Mouse (Mus musculus) embryonic facial prominence, embryonic 13.5 days (tissue): Measurements from ENCODE around the gene Slc8a2. TPM values are rescaled to one million over a fixed set of nuclear protein-coding genes. Genes with fewer than 3 reads are reported as not detected.

Experiments used
- ATAC-seq: fragments of 200-750 bp; cut with Nextera tagmentation; 2 replicates; pipeline ENCODE4 v1.8.0; 2017; ENCODE audit warnings: low read depth; ENCODE audit not compliant: insufficient number of reproducible peaks, insufficient read depth, low FRiP score, low TSS enrichment
- H3K27ac ChIP-seq: fragments of 300-500 bp; sonication (generic); 2 replicates; pipeline ENCODE4 v1.5.1; 2015; ENCODE audit warnings: moderate library complexity, mild to moderate bottlenecking, inconsistent platforms
- H3K27me3 ChIP-seq: fragments of 300-500 bp; sonication (generic); 2 replicates; pipeline ENCODE4 v1.6.1; 2015; ENCODE audit warnings: mild to moderate bottlenecking, inconsistent platforms
- H3K36me3 ChIP-seq: fragments of 300-500 bp; sonication (generic); 2 replicates; pipeline ENCODE4 v1.6.1; 2015; ENCODE audit warnings: mild to moderate bottlenecking, inconsistent platforms
- H3K4me1 ChIP-seq: fragments of 300-500 bp; sonication (generic); 2 replicates; pipeline ENCODE4 v1.6.1; 2015; ENCODE audit warnings: inconsistent platforms
- H3K4me2 ChIP-seq: fragments of 300-500 bp; sonication (generic); 2 replicates; pipeline ENCODE4 v1.6.1; 2015; ENCODE audit warnings: moderate library complexity, mild to moderate bottlenecking, inconsistent platforms
- H3K4me3 ChIP-seq: fragments of 300-500 bp; sonication (generic); 2 replicates; pipeline ENCODE4 v1.5.1; 2015; ENCODE audit warnings: mild to moderate bottlenecking, inconsistent platforms
- H3K9ac ChIP-seq: fragments of 300-500 bp; sonication (generic); 2 replicates; pipeline ENCODE4 v1.6.1; 2015; ENCODE audit warnings: mild to moderate bottlenecking, inconsistent platforms
- H3K9me3 ChIP-seq: fragments of 300-500 bp; sonication (generic); 2 replicates; pipeline ENCODE4 v1.6.1; 2016; ENCODE audit warnings: inconsistent platforms
- WGBS: fragments of 180-500 bp; shearing (Covaris S2); methylation state at CpG from one replicate; pipeline ENCODE4 v1.1.7; 2015; ENCODE audit warnings: mixed read lengths; 5-methylcytosine and 5-hydroxymethylcytosine counted together
- polyA plus RNA-seq: library from polyadenylated mRNA; unstranded; fragments of >200 nt; fragmentation: Nextera tagmentation; extraction: Ambion mirVana; gene quantifications from 2 replicates; pipeline ENCODE4 v1.2.1, GENCODE M21; 2015

The Slc8a2 gene
- polyA plus RNA-seq, 1 experiment from 2014 or later = 0.37 TPM

DNA sequence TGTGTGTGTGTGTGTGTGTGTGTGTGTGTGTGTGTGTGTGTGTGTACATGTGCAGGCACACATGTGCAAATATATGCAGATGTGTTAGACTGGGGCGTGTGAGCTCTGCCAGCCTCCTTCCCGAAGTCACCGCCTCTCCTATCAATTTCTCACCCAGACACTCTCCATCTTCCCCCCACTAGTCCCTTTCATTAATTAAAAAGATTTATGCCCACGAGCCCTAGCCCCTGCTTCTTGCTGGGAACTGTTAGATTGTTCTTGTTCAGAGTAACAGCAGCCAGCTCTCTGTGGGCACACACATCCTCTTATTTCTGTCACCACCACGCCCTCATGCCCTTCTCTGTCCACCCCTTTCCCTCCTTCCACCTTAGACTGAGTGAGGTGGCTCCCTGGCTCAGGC lies 43.5 kb downstream of the Slc8a2 start:
- Histone ChIP-seq H3K27ac (no peak overlapping the region), H3K4me3 (no peak overlapping the region), H3K27me3 (no peaks in the 10 kb centered on the region; the same call in 1 of the 2 replicates), H3K36me3 (0 out of 2 replicates have a peak, but pooled peaks cover 3% of the 10 kb centered on the region), H3K9me3 (peaks cover 2% of the 10 kb centered on the region; the same call in 1 of the 2 replicates), H3K9ac (no peak overlapping the region), H3K4me2 (no peak overlapping the region), H3K4me1 (peaks cover 16% of the 10 kb centered on the region)
- no peak for ATAC-seq
- WGBS = 64% methylated on average over 5 of the region's 5 CpGs

DNA sequence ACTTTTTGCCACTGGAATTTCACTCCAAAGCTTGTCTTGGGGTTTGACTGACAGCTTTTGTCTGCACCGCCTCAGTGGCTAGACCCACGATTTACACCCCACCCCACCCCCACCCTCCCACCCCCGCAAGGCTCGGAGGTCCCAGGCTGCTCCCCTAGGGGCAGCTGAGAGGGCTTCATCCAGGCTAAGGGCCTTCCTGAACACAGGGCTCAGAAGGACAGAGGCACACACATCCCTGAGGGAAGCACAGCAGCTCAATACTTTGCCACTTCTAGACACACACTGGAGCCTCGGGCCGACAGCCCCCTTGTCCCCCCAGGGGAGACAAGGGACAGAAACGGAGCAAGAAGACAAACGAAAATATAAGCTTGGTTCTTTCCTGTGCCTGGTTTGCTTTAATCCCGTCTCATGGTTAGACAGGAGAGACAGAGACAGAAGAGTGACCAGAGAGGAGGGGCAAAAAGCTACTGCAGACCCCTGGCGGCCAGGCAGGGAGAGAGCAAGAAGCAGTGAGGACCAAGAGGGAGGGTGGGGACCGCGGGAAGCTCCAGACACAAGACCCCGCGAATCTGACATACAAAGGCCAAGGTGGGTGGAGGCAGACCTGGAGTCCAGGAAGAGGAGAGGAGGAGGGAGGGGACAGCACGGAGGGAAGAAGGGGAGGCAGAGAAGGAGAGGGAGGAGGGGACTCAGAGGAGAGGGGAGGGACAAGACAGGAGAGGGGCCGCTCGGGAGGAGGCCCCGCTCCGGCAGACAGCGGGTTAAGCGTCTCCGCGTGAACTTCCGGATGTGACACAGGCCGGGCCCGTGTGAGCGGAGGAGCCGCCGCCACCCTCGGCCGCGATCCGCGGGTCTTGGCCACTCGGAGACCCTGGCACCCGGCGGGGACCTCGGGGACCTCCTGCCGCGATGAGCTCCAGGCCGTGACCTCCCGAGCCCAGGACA lies 45.2 kb downstream of the Slc8a2 start, which contains the start of gene Meis3:
Gene Meis3 (plus strand): TSS at position 494 of the 945 bp plus-strand sequence.
- H3K4me2 ChIP-seq = peak within 1 kb of the TSS; percentile 79
- under 1% methylated on average over 42 of the region's 42 CpGs for WGBS
- no peaks in the 10 kb centered on the region; the same call in 1 of the 2 replicates for H3K27me3 ChIP-seq
- ATAC-seq = peak; percentile 75
- no peaks in the 10 kb centered on the region; the same call in 1 of the 2 replicates for H3K9me3 ChIP-seq
- peak within 1 kb of the TSS; percentile 74 for H3K4me3 ChIP-seq
- peak within 1 kb of the TSS; percentile 64 for H3K27ac ChIP-seq
- H3K4me1 ChIP-seq = peaks cover 16% of the 10 kb centered on the region
- peaks cover 19% of the 10 kb centered on the region for H3K36me3 ChIP-seq
- H3K9ac ChIP-seq = peak within 1 kb of the TSS; percentile 80

DNA sequence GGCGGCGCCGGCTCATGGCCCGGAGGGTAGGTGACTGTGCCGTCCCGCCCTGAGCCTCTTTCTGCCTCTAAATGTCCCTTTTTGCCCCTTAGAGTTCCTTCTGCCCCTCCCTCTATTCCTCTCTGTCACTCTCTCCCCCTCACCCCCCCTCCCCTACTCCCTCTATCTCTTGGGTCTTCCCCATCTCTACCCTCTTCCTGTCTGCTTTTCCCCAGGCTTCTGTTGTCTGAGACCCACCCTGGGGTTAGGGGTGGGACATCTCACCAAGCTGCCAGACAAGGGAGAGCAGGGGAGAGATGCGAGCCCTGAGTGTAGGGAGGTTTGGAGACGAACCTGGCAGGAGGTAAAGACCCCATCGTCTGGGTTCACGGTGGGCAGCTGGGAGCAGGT lies 45.9 kb downstream of the Slc8a2 start:
- H3K4me2 ChIP-seq = peak overlapping the region; percentile 79
- peak overlapping the region; percentile 80 for H3K9ac ChIP-seq
- H3K9me3 ChIP-seq = no peaks in the 10 kb centered on the region; the same call in 1 of the 2 replicates
- peaks cover 16% of the 10 kb centered on the region for H3K4me1 ChIP-seq
- peak overlapping the region; percentile 64 for H3K27ac ChIP-seq
- 0% methylated on average over 10 of the region's 10 CpGs for WGBS
- ATAC-seq = no peak
- no peaks in the 10 kb centered on the region; the same call in 1 of the 2 replicates for H3K27me3 ChIP-seq
- H3K36me3 ChIP-seq = peaks cover 24% of the 10 kb centered on the region
- peak overlapping the region; percentile 74 for H3K4me3 ChIP-seq

DNA sequence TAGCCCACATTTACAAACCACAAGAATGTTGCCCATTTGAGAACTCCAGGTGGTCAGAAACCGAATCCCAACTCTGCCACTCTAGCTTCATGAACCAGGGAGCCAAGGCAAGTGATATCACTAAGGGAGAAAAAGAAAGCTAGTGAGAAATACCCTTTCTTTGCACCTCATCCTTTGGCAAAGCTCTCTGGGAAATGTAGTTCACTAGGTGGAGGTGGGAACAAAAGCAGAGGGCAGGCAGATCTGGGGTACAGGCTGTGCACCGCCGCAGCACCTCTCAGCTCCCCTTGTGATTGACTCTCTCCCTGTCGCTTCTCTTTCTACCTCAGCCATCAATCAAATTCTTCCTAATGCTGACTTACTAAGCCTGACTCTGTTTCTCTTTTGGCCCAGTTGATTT lies 48.5 kb downstream of the Slc8a2 start:
- Histone ChIP-seq H3K4me3 (no peak overlapping the region), H3K4me1 (peaks cover 16% of the 10 kb centered on the region), H3K36me3 (peaks cover 32% of the 10 kb centered on the region), H3K4me2 (no peak overlapping the region), H3K9me3 (no peaks in the 10 kb centered on the region; the same call in 1 of the 2 replicates), H3K27ac (no peak overlapping the region), H3K9ac (no peak overlapping the region), H3K27me3 (no peaks in the 10 kb centered on the region; the same call in 1 of the 2 replicates)
- no peak for ATAC-seq
- 76% methylated on average over 4 of the region's 4 CpGs for WGBS

DNA sequence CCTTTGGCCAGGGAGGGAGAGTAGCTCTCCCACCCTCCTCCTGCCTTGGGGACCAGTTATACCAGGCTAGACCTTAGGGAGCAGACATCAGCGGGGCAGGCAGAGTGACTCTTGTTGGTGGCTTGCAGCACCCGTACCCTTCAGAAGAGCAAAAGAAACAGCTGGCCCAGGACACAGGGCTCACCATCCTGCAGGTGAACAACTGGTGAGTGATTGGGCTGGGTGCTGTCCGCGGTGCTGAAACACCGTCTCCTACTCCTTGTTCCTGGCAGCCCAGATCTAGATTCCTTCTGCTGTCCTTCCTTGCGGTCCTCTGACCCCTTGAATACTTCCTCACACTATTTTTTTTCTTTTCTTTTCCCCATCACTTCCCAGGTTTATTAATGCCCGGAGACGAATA lies 54.0 kb downstream of the Slc8a2 start:
- no peaks in the 10 kb centered on the region; the same call in 1 of the 2 replicates for H3K9me3 ChIP-seq
- no peaks in the 10 kb centered on the region for H3K4me1 ChIP-seq
- no peak overlapping the region for H3K4me2 ChIP-seq
- no peak for ATAC-seq
- H3K36me3 ChIP-seq = peaks cover 42% of the 10 kb centered on the region
- H3K9ac ChIP-seq = no peak overlapping the region
- 23% methylated on average over 8 of the region's 8 CpGs for WGBS
- no peak overlapping the region for H3K4me3 ChIP-seq
- H3K27ac ChIP-seq = no peak overlapping the region
- H3K27me3 ChIP-seq = no peaks in the 10 kb centered on the region

DNA sequence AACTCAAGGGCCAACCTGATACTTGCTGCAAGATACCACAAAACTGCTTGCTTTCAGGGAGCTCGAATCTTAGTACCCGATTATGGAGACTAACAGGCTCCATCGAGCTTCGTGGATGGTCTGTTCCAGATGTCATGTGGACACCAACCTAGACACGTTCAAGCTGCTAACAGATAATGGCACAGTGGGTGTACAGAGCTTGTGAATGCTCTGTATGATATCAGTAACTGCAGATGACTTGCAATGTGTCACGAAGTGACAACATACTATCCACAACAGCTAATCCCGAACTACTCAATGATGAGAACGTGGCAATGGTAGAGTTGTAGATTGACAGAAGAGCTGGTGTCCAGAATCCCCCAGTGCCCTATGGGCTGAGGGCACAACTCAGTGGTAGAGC lies 57.9 kb downstream of the Slc8a2 start:
- no peak for ATAC-seq
- Histone ChIP-seq H3K27ac (no peak overlapping the region), H3K9me3 (no peaks in the 10 kb centered on the region), H3K4me1 (no peaks in the 10 kb centered on the region), H3K9ac (no peak overlapping the region), H3K4me3 (no peak overlapping the region), H3K4me2 (no peak overlapping the region), H3K36me3 (peaks cover 21% of the 10 kb centered on the region), H3K27me3 (no peaks in the 10 kb centered on the region)
- WGBS = 83% methylated on average over 8 of the region's 8 CpGs

DNA sequence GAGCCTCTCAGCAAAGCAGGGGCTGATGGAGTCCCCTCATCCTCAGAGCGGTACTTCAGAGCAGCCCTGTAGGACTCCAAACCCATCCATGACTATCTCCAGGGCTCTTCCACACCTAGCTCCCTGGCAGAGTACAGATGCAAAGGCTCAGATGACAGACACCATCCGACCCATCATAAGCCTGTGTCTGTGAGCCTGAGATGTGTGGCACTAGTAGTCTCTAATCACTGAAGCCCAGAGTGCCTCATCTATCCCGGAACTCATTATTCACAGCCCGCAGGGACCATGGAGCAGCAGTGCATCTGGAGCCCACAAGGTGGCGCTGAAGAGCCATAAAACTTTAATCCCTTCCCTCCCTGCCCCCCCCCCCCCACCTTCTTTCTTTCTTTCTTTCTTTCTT lies 62.7 kb downstream of the Slc8a2 start:
- H3K9ac ChIP-seq = no peak overlapping the region
- ATAC-seq = no peak
- no peaks in the 10 kb centered on the region for H3K27me3 ChIP-seq
- H3K27ac ChIP-seq = no peak overlapping the region
- H3K4me3 ChIP-seq = no peak overlapping the region
- H3K4me1 ChIP-seq = peaks cover 3% of the 10 kb centered on the region; the same call in 1 of the 2 replicates
- H3K36me3 ChIP-seq = peaks cover 14% of the 10 kb centered on the region
- H3K4me2 ChIP-seq = no peak overlapping the region
- 18% methylated on average over 5 of the region's 5 CpGs for WGBS
- no peaks in the 10 kb centered on the region for H3K9me3 ChIP-seq

DNA sequence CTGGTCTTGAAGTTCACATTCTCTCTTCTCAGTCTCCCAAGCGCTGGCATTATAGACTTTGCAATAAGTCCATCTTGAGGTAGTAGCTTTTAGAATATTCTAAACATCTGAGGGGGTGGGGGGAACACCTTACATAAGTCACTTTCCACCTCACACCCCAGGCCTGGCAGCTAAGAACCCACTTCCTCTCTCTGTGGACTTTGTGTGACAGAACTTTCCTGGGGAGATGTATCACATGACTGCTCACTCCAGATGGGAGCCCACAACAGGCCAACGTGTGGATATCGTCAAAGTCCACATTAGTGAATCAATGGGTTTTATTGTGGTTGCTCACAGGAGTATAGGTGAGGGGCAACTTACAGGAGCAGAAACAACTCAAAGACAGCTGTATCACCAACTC lies 64.1 kb downstream of the Slc8a2 start:
- no peak for ATAC-seq
- H3K36me3 ChIP-seq = peaks cover 27% of the 10 kb centered on the region
- peaks cover 3% of the 10 kb centered on the region; the same call in 1 of the 2 replicates for H3K4me1 ChIP-seq
- H3K27ac ChIP-seq = no peak overlapping the region
- no peaks in the 10 kb centered on the region for H3K9me3 ChIP-seq
- H3K27me3 ChIP-seq = no peaks in the 10 kb centered on the region
- no peak overlapping the region for H3K9ac ChIP-seq
- no peak overlapping the region for H3K4me3 ChIP-seq
- no peak overlapping the region for H3K4me2 ChIP-seq
- WGBS = 50% methylated on average over 3 of the region's 3 CpGs

DNA sequence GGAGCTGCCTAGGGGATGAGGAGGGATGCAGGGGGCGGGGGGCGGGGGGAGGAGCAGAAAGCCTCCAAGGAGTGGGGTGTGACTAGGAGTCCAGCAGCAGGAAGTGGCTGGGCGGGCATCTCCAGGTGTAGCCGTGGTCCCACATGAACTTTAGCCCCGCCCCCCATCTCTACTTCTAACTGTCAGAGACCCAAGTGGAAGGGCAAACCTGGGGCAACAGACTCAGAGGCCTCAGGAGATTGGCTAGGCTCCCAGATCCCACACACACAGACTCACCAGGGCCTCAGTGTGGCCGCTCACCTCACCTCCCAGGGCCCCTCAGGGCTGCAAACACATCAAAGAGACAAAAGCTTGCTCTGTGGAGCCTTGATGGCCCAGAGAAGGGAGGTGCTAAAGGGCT lies 67.0 kb downstream of the Slc8a2 start:
- peaks cover 55% of the 10 kb centered on the region for H3K36me3 ChIP-seq
- no peak overlapping the region for H3K27ac ChIP-seq
- H3K9me3 ChIP-seq = no peaks in the 10 kb centered on the region
- WGBS = 81% methylated on average over 6 of the region's 6 CpGs
- H3K4me2 ChIP-seq = no peak overlapping the region
- no peaks in the 10 kb centered on the region for H3K27me3 ChIP-seq
- no peak overlapping the region for H3K9ac ChIP-seq
- no peak for ATAC-seq
- H3K4me3 ChIP-seq = no peak overlapping the region
- H3K4me1 ChIP-seq = peaks cover 3% of the 10 kb centered on the region; the same call in 1 of the 2 replicates

DNA sequence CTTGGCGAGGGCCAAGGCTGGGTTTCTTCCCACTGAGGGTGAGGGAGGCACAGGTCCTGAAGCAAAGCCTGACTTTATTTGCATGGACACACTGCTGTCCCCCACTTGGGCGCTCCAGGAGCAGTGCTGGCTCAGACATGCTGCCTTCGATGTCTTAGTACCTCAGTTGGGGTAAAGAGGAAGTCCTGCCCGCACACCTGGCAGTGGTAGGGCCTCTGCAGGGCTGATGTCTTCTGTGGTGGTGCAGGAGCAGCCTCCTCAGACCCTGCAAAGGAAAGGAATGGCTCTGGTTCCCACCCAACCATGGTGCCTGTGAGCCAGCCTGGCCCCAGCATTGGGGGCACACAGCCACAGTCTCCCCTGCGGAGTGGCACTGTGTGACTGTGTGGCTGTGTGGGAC lies 67.5 kb downstream of the Slc8a2 start:
- Histone ChIP-seq H3K27ac (no peak overlapping the region), H3K4me1 (peaks cover 3% of the 10 kb centered on the region; the same call in 1 of the 2 replicates), H3K36me3 (peaks cover 61% of the 10 kb centered on the region), H3K27me3 (no peaks in the 10 kb centered on the region), H3K9ac (no peak overlapping the region), H3K4me3 (no peak overlapping the region), H3K9me3 (no peaks in the 10 kb centered on the region), H3K4me2 (no peak overlapping the region)
- WGBS = 82% methylated on average over 5 of the region's 5 CpGs
- ATAC-seq = no peak

DNA sequence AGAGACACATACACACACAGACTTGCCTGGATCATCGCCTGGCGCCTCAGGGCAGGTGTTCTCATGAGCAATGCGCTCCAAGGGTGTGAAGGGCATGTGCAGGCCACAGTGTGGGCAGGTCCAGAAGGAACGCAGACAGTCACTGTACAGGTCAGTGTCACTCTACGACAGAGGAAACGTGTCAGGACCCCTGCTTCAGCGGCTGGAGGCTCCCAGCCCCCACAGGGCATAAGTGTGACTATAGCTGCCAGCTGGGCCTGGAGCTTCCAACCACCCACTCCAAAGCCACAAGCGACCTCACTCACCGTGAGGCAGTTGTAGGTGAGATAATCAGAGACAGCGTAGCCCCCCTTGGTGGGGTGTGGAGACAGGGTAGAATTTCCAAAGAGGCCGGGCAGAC lies 68.9 kb downstream of the Slc8a2 start:
- Histone ChIP-seq H3K4me2 (no peak overlapping the region), H3K9ac (no peak overlapping the region), H3K9me3 (no peaks in the 10 kb centered on the region), H3K27me3 (no peaks in the 10 kb centered on the region), H3K4me3 (no peak overlapping the region), H3K4me1 (peaks cover 3% of the 10 kb centered on the region; the same call in 1 of the 2 replicates), H3K36me3 (peaks cover 74% of the 10 kb centered on the region), H3K27ac (no peak overlapping the region)
- no peak for ATAC-seq
- 83% methylated on average over 11 of the region's 11 CpGs for WGBS

DNA sequence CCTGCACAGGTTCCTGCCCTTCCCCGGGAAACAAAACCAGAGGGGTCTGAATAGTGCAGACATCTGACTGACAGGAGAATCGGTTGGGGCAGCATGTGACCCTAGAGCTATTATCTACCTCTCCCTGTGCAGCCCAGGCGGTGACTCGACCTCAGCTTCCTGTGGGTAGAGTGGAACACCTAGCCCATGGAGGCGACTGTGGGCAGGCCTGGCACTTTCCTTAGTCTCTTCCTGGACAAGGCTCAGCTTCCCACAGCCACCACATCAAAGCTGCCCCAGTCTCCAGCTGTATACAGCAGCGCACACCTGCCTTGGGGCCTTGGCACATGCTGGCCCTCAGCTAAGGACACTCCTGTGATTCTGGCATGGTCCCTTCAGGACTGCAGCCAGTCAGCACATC lies 71.5 kb downstream of the Slc8a2 start:
- Histone ChIP-seq H3K4me3 (no peak overlapping the region), H3K27me3 (no peaks in the 10 kb centered on the region), H3K4me2 (no peak overlapping the region), H3K9ac (no peak overlapping the region), H3K27ac (no peak overlapping the region), H3K9me3 (no peaks in the 10 kb centered on the region), H3K4me1 (no peaks in the 10 kb centered on the region), H3K36me3 (peaks cover 94% of the 10 kb centered on the region)
- no peak for ATAC-seq
- WGBS = 78% methylated on average over 6 of the region's 6 CpGs
